Mouse (Mus musculus): ENCODE results near the gene 4932414N04Rik.
A peak's percentile ranks its signal among the peaks of the same experiment; 100 is the strongest.
"Not testable (repeated sequence)": the region's sequence is repeated elsewhere in the genome, so short reads cannot be mapped to it uniquely, and the experiment has no call there.

Gene 4932414N04Rik

GRCm38 (mm10) chr2:68656186-68656585 is at the start of gene 4932414N04Rik:
Gene 4932414N04Rik, plus strand, starts transcription at chr2:68656486.
- DNase-seq (ENCODE audit: low spot score): not testable (repeated sequence)

- no peak for DNase-seq (ENCODE audit: low spot score)
Observed at GRCm38 (mm10) chr2:68732216-68732615, 75.9 kb downstream of the 4932414N04Rik start.

- DNase-seq (ENCODE audit: low spot score): no peak
Observed at GRCm38 (mm10) chr2:68739772-68740739, 83.8 kb downstream of the 4932414N04Rik start.

GRCm38 (mm10) chr2:68744599-68744998 is 88.3 kb downstream of the 4932414N04Rik start:
- no peak for DNase-seq (ENCODE audit: low spot score)

GRCm38 (mm10) chr2:68756179-68756578 is 99.9 kb downstream of the 4932414N04Rik start:
- no peak for DNase-seq (ENCODE audit: low spot score)

GRCm38 (mm10) chr2:68756793-68757192 is 100.5 kb downstream of the 4932414N04Rik start:
- no peak for DNase-seq (ENCODE audit: low spot score)

- no peak for DNase-seq (ENCODE audit: low spot score)
Observed at GRCm38 (mm10) chr2:68765371-68765770, 109.1 kb downstream of the 4932414N04Rik start.

- no peak for DNase-seq (ENCODE audit: low spot score)
Observed at GRCm38 (mm10) chr2:68767186-68767890, 111.1 kb downstream of the 4932414N04Rik start.

- DNase-seq (ENCODE audit: low spot score): no peak
Observed at GRCm38 (mm10) chr2:68782268-68783132, 126.2 kb downstream of the 4932414N04Rik start.

- DNase-seq (ENCODE audit: low spot score): not testable (repeated sequence)
Observed at GRCm38 (mm10) chr2:68783664-68784063, 127.4 kb downstream of the 4932414N04Rik start.

- peak; percentile 62 for DNase-seq (ENCODE audit: low spot score)
Observed at GRCm38 (mm10) chr2:68784710-68785427, 128.6 kb downstream of the 4932414N04Rik start.

- DNase-seq (ENCODE audit: low spot score): no peak
Observed at GRCm38 (mm10) chr2:68787161-68787675, 130.9 kb downstream of the 4932414N04Rik start.

- DNase-seq (ENCODE audit: low spot score): no peak
Observed at GRCm38 (mm10) chr2:68792296-68792695, 136.0 kb downstream of the 4932414N04Rik start.

- no peak for DNase-seq (ENCODE audit: low spot score)
Observed at GRCm38 (mm10) chr2:68793472-68793871, 137.2 kb downstream of the 4932414N04Rik start.

- no peak for DNase-seq (ENCODE audit: low spot score)
Observed at GRCm38 (mm10) chr2:68794181-68794580, 137.9 kb downstream of the 4932414N04Rik start.

- DNase-seq (ENCODE audit: low spot score): no peak
Observed at GRCm38 (mm10) chr2:68794616-68795015, 138.3 kb downstream of the 4932414N04Rik start.

GRCm38 (mm10) chr2:68796011-68796775 is 139.9 kb downstream of the 4932414N04Rik start:
- no peak for DNase-seq (ENCODE audit: low spot score)

GRCm38 (mm10) chr2:68797106-68797505 is 140.8 kb downstream of the 4932414N04Rik start:
- DNase-seq (ENCODE audit: low spot score): no peak

All from left cerebral cortex, adult 11 months (tissue).